Mouse (Mus musculus): ENCODE data around the gene Zfp365. TPM values are rescaled to one million over a fixed set of nuclear protein-coding genes. Genes with fewer than 3 reads are reported as not detected.

The Zfp365 gene
- 1.2 and 1.3 TPM in 2 replicates for polyA plus RNA-seq (2015; fragmentation: Nextera tagmentation; extraction: Ambion mirVana)

DNA sequence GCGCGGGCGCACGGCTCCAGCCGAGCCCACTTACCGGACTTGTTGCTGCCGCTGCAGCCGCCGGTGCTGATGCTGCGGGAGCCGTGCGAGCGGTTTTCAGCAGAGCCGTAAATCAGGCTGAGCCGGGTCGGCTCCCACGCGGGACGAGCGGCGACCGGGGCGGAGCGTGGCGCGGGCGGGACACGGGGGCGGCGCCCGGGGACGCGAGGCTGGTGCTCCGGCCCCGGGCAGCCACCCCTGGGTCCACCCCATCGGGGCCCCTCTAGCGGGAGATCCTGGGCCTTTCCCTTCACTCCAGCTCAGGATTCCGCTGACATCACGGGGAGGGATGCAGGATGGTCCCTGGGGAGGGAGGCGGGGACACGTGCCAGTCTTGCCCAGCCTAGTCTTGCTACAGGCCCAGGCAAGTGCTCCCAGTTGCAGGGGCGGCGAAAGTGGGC is at the start of gene Zfp365:
Gene Zfp365 (minus strand): TSS at position 326 of the 440 bp plus-strand sequence.
- H3K9ac ChIP-seq (ENCODE audit: low read length): peak within 1 kb of the TSS; percentile 65
- H3K36me3 ChIP-seq (ENCODE audit: control insufficient read depth, insufficient read depth, low read length): no peaks in the 10 kb centered on the region
- WGBS: 1% methylated on average over 43 of the region's 43 CpGs
- H3K9me3 ChIP-seq (replicated peaks; ENCODE audit: control insufficient read depth, low read length): no peaks in the 10 kb centered on the region
- peak within 1 kb of the TSS; percentile 53 for H3K4me3 ChIP-seq (replicated peaks; ENCODE audit: low read length)
- peak; percentile 89 for ATAC-seq (ENCODE audit: insufficient read depth, low FRiP score)
- H3K27ac ChIP-seq (ENCODE audit: low read length): no peak within 1 kb of the TSS
- H3K4me2 ChIP-seq (ENCODE audit: low read depth, low read length): peak within 1 kb of the TSS; percentile 87
- 0 out of 2 replicates have a peak, but pooled peaks cover 2% of the 10 kb centered on the region for H3K27me3 ChIP-seq (ENCODE audit: control insufficient read depth, insufficient read depth, low read length)
- H3K4me1 ChIP-seq (ENCODE audit: control insufficient read depth, insufficient read depth, low read length): no peaks in the 10 kb centered on the region

DNA sequence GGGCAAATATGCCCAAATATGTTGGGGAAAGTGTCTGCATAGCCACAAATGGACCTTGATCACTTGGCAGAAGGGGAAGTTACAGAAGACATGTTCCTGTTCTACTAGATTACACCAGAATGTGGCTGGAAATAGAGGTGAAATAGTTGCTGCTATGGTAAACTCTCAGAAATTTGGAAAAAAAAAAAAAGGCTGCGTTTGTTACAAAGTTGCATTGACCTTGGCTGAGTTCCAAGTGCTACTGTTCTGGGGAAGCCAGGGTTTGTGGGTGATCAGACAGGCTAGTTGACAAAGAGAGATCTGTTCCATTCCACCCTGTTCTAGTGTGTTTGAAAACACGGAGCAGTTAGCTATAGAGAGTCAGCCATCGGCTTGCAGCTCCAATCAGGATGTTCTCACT is 47.5 kb upstream of the Zfp365 start:
- no peak for ATAC-seq (ENCODE audit: insufficient read depth, low FRiP score)
- H3K4me1 ChIP-seq (ENCODE audit: control insufficient read depth, insufficient read depth, low read length): no peaks in the 10 kb centered on the region
- no peaks in the 10 kb centered on the region for H3K36me3 ChIP-seq (ENCODE audit: control insufficient read depth, insufficient read depth, low read length)
- no peak overlapping the region for H3K4me2 ChIP-seq (ENCODE audit: low read depth, low read length)
- no peak overlapping the region for H3K27ac ChIP-seq (ENCODE audit: low read length)
- no peak overlapping the region for H3K4me3 ChIP-seq (replicated peaks; ENCODE audit: low read length)
- H3K9me3 ChIP-seq (replicated peaks; ENCODE audit: control insufficient read depth, low read length): peaks cover 6% of the 10 kb centered on the region; the same call in 1 of the 2 replicates
- 44% methylated on average over 3 of the region's 3 CpGs for WGBS
- H3K9ac ChIP-seq (ENCODE audit: low read length): no peak overlapping the region
- H3K27me3 ChIP-seq (ENCODE audit: control insufficient read depth, insufficient read depth, low read length): no peaks in the 10 kb centered on the region

DNA sequence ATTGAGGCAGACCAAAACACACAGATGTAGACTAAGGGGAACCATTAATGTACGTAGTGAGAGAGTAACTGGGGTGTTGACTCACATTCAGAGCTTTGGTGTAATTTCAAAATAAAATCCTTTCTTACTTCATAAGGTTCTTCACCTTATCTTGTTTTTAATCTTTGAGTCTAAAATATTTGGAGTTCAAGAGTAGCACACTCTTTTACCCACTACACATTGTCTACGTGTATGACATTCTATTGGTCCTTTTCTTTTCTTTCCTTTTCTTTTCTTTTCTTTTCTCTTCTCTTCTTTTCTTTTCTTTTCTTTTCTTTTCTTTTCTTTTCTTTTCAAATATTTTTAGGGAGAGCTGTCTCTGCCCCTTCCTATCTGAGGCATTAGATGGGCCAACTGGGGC is 43.5 kb upstream of the Zfp365 start:
- Histone ChIP-seq H3K9me3 (replicated peaks; ENCODE audit: control insufficient read depth, low read length) (peaks cover 6% of the 10 kb centered on the region; the same call in 1 of the 2 replicates), H3K36me3 (ENCODE audit: control insufficient read depth, insufficient read depth, low read length) (no peaks in the 10 kb centered on the region), H3K27ac (ENCODE audit: low read length) (no peak overlapping the region), H3K4me2 (ENCODE audit: low read depth, low read length) (no peak overlapping the region), H3K4me3 (replicated peaks; ENCODE audit: low read length) (no peak overlapping the region), H3K9ac (ENCODE audit: low read length) (no peak overlapping the region), H3K4me1 (ENCODE audit: control insufficient read depth, insufficient read depth, low read length) (no peaks in the 10 kb centered on the region), H3K27me3 (ENCODE audit: control insufficient read depth, insufficient read depth, low read length) (no peaks in the 10 kb centered on the region)
- WGBS: 95% methylated on average over 2 of the region's 2 CpGs
- no peak for ATAC-seq (ENCODE audit: insufficient read depth, low FRiP score)

DNA sequence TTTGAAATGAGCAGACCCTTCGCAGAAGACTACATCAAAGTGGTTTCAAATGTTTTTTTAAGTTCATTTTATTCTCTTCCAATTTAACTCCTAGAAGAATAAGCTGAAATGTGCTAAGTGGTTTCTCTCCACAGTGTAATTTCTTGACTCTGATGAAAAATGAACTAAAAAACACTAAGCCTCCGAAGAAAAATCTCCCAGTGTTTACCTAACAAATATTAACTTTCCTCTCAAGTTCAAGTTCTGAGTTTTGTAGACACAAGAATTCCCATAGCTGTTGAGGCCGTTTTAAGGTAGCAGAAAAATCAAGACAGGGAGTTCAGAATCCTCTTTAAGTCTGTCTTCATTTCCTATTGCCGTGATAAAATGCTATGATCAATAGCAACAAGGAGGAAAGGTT is 39.2 kb upstream of the Zfp365 start:
- Histone ChIP-seq H3K4me1 (ENCODE audit: control insufficient read depth, insufficient read depth, low read length) (no peaks in the 10 kb centered on the region), H3K27ac (ENCODE audit: low read length) (no peak overlapping the region), H3K4me3 (replicated peaks; ENCODE audit: low read length) (no peak overlapping the region), H3K27me3 (ENCODE audit: control insufficient read depth, insufficient read depth, low read length) (no peaks in the 10 kb centered on the region), H3K4me2 (ENCODE audit: low read depth, low read length) (no peak overlapping the region), H3K9me3 (replicated peaks; ENCODE audit: control insufficient read depth, low read length) (no peaks in the 10 kb centered on the region), H3K9ac (ENCODE audit: low read length) (no peak overlapping the region), H3K36me3 (ENCODE audit: control insufficient read depth, insufficient read depth, low read length) (no peaks in the 10 kb centered on the region)
- ATAC-seq (ENCODE audit: insufficient read depth, low FRiP score): no peak
- WGBS: 43% methylated on average over 4 of the region's 4 CpGs

DNA sequence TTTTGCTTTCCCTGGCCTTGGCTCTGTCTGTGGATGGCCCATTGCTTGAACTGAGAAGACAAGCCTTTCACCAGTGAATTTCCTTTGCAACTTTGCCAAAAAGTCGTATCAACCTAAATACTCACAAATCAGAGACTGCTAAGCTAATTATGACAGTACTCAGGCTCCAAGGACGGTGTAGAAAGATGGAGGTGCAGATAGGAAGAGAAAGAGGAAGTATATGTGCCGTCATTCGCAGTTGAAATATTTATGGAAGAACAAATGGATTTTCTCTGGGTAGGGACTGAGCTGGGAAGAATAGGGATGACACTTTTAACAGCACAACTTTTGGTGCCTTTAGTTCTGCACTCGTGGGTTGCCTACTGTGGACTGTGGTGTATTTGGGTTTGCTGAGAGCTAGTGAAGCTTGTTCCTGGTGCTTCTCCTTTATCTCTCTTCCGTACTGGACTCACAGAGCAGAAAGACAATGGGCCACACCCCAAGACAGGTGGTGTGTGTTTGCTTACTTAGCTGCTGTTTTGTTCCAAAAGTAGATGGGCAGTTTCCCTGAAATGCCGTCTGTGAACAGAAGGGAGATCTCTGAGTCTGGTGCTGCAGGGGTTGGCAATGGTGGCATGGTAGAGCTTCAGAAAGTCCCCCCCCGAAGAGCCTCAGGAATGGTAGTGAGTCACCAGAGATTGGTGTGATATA is 37.7 kb upstream of the Zfp365 start:
- ATAC-seq (ENCODE audit: insufficient read depth, low FRiP score): no peak

DNA sequence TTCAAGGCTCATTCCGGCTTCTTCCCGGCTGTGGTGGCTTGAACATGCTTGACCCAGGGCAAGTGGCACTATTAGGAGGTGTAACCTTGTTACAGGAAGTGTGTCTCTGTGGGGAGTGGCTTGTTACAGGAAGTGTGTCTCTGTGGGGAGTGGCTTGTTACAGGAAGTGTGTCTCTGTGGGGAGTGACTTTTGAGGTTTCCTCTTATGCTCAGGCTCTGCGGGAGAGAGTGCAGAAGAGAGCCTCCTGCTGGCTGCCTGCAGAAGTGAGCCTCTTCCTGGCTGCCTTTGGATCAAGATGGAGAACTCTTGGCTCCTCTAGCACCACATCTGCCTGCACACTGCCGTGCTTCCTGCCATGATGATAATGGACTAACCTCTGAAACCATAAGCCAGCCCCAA is 31.1 kb upstream of the Zfp365 start:
- Histone ChIP-seq H3K36me3 (ENCODE audit: control insufficient read depth, insufficient read depth, low read length) (no peaks in the 10 kb centered on the region), H3K9ac (ENCODE audit: low read length) (no peak overlapping the region), H3K4me3 (replicated peaks; ENCODE audit: low read length) (no peak overlapping the region), H3K27me3 (ENCODE audit: control insufficient read depth, insufficient read depth, low read length) (no peaks in the 10 kb centered on the region), H3K9me3 (replicated peaks; ENCODE audit: control insufficient read depth, low read length) (0 out of 2 replicates have a peak, but pooled peaks cover 4% of the 10 kb centered on the region), H3K27ac (ENCODE audit: low read length) (no peak overlapping the region), H3K4me2 (ENCODE audit: low read depth, low read length) (no peak overlapping the region), H3K4me1 (ENCODE audit: control insufficient read depth, insufficient read depth, low read length) (no peaks in the 10 kb centered on the region)
- no peak for ATAC-seq (ENCODE audit: insufficient read depth, low FRiP score)
- WGBS: 86% methylated on average over 4 of the region's 4 CpGs

More for the DNA sequence above, 37.7 kb upstream of the Zfp365 start:
- no peak overlapping the region for H3K9ac ChIP-seq (ENCODE audit: low read length)
- no peaks in the 10 kb centered on the region for H3K4me1 ChIP-seq (ENCODE audit: control insufficient read depth, insufficient read depth, low read length)
- H3K4me3 ChIP-seq (replicated peaks; ENCODE audit: low read length): no peak overlapping the region
- H3K9me3 ChIP-seq (replicated peaks; ENCODE audit: control insufficient read depth, low read length): 0 out of 2 replicates have a peak, but pooled peaks cover 4% of the 10 kb centered on the region
- H3K36me3 ChIP-seq (ENCODE audit: control insufficient read depth, insufficient read depth, low read length): no peaks in the 10 kb centered on the region
- no peak overlapping the region for H3K27ac ChIP-seq (ENCODE audit: low read length)
- no peaks in the 10 kb centered on the region for H3K27me3 ChIP-seq (ENCODE audit: control insufficient read depth, insufficient read depth, low read length)
- WGBS: 62% methylated on average over 8 of the region's 8 CpGs
- H3K4me2 ChIP-seq (ENCODE audit: low read depth, low read length): no peak overlapping the region

DNA sequence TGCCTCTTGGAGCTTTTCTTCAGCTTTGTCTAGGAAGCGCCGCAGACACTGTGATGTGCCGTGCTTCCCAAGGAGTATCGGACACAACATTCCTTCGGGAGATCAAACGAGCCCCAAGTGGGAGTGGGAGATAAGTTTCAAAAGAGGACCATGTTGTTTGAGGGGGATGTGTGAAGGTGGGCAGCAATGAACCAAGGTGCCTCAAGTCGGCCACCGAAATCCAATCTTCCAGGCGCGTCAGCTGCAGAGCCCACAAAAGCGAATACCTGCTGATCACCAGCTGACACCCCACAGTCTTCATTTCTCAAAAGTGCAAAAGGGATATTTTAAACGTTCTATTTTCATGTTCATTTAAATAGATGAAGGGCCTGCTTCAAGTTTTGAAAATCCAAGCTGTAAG is 27.1 kb upstream of the Zfp365 start:
- Histone ChIP-seq H3K4me2 (ENCODE audit: low read depth, low read length) (no peak overlapping the region), H3K36me3 (ENCODE audit: control insufficient read depth, insufficient read depth, low read length) (no peaks in the 10 kb centered on the region), H3K9ac (ENCODE audit: low read length) (no peak overlapping the region), H3K4me1 (ENCODE audit: control insufficient read depth, insufficient read depth, low read length) (no peaks in the 10 kb centered on the region), H3K9me3 (replicated peaks; ENCODE audit: control insufficient read depth, low read length) (no peaks in the 10 kb centered on the region), H3K27me3 (ENCODE audit: control insufficient read depth, insufficient read depth, low read length) (no peaks in the 10 kb centered on the region), H3K4me3 (replicated peaks; ENCODE audit: low read length) (no peak overlapping the region), H3K27ac (ENCODE audit: low read length) (no peak overlapping the region)
- ATAC-seq (ENCODE audit: insufficient read depth, low FRiP score): no peak
- WGBS: 69% methylated on average over 12 of the region's 12 CpGs

DNA sequence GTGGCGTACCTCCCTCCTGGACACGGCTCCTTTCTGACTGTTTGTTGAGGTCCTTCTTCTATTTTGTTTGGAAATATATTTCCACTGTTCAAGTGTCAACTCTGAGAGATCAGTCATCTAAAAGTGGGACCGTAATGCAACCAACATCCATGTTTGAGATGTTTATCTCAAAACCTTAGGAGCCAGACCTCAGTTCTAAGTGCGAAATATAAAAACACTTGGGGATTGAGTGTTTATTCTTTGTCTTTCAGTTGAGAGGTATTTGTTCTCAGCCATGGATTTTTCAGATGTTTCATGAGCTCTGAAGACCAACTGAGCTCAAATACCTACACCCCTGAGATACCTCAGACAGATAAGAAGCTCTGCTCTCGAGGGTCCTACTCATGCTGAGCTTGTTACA is 25.3 kb upstream of the Zfp365 start:
- 72% methylated on average over 5 of the region's 5 CpGs for WGBS
- no peak overlapping the region for H3K4me2 ChIP-seq (ENCODE audit: low read depth, low read length)

DNA sequence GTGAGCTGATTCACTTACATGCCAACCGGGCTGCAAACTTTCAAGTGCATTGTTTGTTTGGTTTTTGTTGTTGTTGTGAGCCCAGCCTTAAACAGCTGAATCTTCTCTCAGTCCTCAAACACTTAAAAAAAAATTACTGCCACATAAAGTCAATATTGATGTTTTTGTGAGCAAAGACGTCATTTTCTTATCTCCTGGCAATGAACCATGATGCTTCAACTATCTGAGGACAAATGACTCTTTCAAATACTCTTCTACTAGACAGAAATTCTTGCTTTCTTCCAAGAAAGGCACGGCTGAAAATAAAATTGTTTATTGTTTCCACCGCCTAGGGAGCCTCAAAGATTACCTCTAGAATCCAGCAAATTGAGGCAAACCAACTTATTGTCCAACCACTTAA is 24.5 kb upstream of the Zfp365 start:
- H3K4me1 ChIP-seq (ENCODE audit: control insufficient read depth, insufficient read depth, low read length): no peaks in the 10 kb centered on the region
- H3K36me3 ChIP-seq (ENCODE audit: control insufficient read depth, insufficient read depth, low read length): no peaks in the 10 kb centered on the region
- ATAC-seq (ENCODE audit: insufficient read depth, low FRiP score): no peak
- no peak overlapping the region for H3K9ac ChIP-seq (ENCODE audit: low read length)
- H3K4me2 ChIP-seq (ENCODE audit: low read depth, low read length): no peak overlapping the region
- WGBS: 47% methylated on average over 4 of the region's 4 CpGs
- no peaks in the 10 kb centered on the region for H3K9me3 ChIP-seq (replicated peaks; ENCODE audit: control insufficient read depth, low read length)
- H3K4me3 ChIP-seq (replicated peaks; ENCODE audit: low read length): no peak overlapping the region
- H3K27me3 ChIP-seq (ENCODE audit: control insufficient read depth, insufficient read depth, low read length): no peaks in the 10 kb centered on the region
- no peak overlapping the region for H3K27ac ChIP-seq (ENCODE audit: low read length)

More for the DNA sequence above, 25.3 kb upstream of the Zfp365 start:
- Histone ChIP-seq H3K27ac (ENCODE audit: low read length) (no peak overlapping the region), H3K4me3 (replicated peaks; ENCODE audit: low read length) (no peak overlapping the region), H3K36me3 (ENCODE audit: control insufficient read depth, insufficient read depth, low read length) (no peaks in the 10 kb centered on the region), H3K4me1 (ENCODE audit: control insufficient read depth, insufficient read depth, low read length) (no peaks in the 10 kb centered on the region), H3K9me3 (replicated peaks; ENCODE audit: control insufficient read depth, low read length) (no peaks in the 10 kb centered on the region), H3K27me3 (ENCODE audit: control insufficient read depth, insufficient read depth, low read length) (no peaks in the 10 kb centered on the region), H3K9ac (ENCODE audit: low read length) (no peak overlapping the region)
- no peak for ATAC-seq (ENCODE audit: insufficient read depth, low FRiP score)
